Mouse (Mus musculus) neural tube, embryonic 15.5 days (tissue): ENCODE measurements at regions not wholly inside any gene's neighbourhood (a gene's known extent, or its start where the extent isn't known, plus 50 kb on each side); places are given as distances from the start of the nearest gene placed in this dataset.

ENCODE experiments used
- ATAC-seq: fragments of 200-750 bp; cut with Nextera tagmentation; 2 replicates; pipeline ENCODE4 v1.8.0; 2017; ENCODE audit warnings: mild to moderate bottlenecking, moderate TSS enrichment, moderate library complexity; ENCODE audit not compliant: low FRiP score
- H3K27ac ChIP-seq: fragments of 300-500 bp; sonication (generic); replicated peaks from 2 replicates; pipeline ENCODE4 v1.5.1; 2015; ENCODE audit warnings: mild to moderate bottlenecking, inconsistent platforms
- H3K27me3 ChIP-seq: fragments of 300-500 bp; sonication (generic); replicated peaks from 2 replicates; pipeline ENCODE4 v1.6.1; 2015; ENCODE audit warnings: inconsistent platforms
- H3K36me3 ChIP-seq: fragments of 300-500 bp; sonication (generic); 2 replicates; pipeline ENCODE4 v1.6.1; 2015; ENCODE audit warnings: inconsistent platforms
- H3K4me1 ChIP-seq: fragments of 300-500 bp; sonication (generic); 2 replicates; pipeline ENCODE4 v1.6.1; 2015; ENCODE audit warnings: inconsistent platforms
- H3K4me2 ChIP-seq: fragments of 300-500 bp; sonication (generic); 2 replicates; pipeline ENCODE4 v1.6.1; 2015; ENCODE audit warnings: inconsistent platforms, mild to moderate bottlenecking, moderate library complexity
- H3K4me3 ChIP-seq: fragments of 300-500 bp; sonication (generic); replicated peaks from 2 replicates; pipeline ENCODE4 v1.5.1; 2015; ENCODE audit warnings: mild to moderate bottlenecking, inconsistent platforms
- H3K9ac ChIP-seq: fragments of 300-500 bp; sonication (generic); replicated peaks from 2 replicates; pipeline ENCODE4 v1.6.1; 2015; ENCODE audit warnings: mild to moderate bottlenecking, inconsistent platforms
- H3K9me3 ChIP-seq: fragments of 300-500 bp; sonication (generic); replicated peaks from 2 replicates; pipeline ENCODE4 v1.6.1; 2016; ENCODE audit warnings: inconsistent platforms
- WGBS: fragments of 180-500 bp; shearing (Covaris S2); methylation state at CpG from one replicate; pipeline ENCODE4 v1.1.7; 2015; ENCODE audit warnings: mixed read lengths; 5-methylcytosine and 5-hydroxymethylcytosine counted together

DNA sequence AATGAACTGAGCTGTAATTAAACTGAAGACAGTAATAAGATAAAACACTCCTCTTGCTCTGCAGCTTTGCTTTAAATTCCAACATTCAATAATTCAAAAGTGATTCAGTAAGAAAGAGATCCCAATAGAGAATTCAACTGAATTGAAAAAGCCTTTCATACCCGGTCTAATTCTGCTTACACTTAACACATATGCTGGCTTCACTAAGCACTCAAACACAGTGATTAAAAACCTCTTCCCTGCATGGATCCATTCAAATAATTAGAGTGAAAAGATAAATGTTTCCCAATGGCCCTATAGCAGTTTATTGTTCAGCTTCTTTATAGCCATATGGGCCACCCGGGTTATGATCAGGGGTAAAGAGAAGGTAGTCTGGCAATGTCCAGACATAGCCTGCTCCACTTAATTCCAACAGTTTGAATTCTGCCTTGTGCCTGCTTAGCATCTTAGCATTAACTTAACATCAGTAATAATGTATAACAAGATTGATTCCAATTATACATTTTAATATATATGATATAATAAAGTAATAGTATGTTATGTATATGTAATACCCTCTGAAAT lies 659.9 kb upstream of the Kcnd2 start:
- Histone ChIP-seq H3K27me3 (no peaks in the 10 kb centered on the region), H3K4me1 (no peaks in the 10 kb centered on the region), H3K27ac (no peak overlapping the region), H3K4me3 (no peak overlapping the region), H3K9me3 (no peaks in the 10 kb centered on the region), H3K36me3 (no peaks in the 10 kb centered on the region), H3K9ac (no peak overlapping the region), H3K4me2 (no peak overlapping the region)
- ATAC-seq: peak; percentile 76
- WGBS: 27% methylated on average over 2 of the region's 2 CpGs

DNA sequence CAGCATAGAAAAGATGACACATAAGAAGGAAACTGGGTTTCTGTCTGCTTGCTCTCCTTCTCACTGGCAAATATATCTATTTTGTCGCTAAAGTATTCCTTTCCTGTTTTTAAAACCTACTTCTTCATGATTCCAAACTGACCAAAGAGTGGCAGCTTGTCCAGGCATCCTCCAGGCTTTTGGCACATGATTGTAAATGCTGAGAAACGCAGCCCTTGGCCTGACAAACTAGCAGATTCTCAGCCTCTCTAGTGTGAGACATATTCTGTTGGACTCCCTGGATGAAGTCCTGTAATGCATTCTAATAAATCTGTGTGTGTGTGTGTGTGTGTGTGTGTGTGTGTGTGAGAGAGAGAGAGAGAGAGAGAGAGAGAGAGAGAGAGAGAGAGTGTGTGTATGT lies 642.7 kb upstream of the Kcnd2 start:
- Histone ChIP-seq H3K9me3 (no peaks in the 10 kb centered on the region), H3K4me2 (no peak overlapping the region), H3K4me1 (no peaks in the 10 kb centered on the region), H3K4me3 (no peak overlapping the region), H3K27ac (no peak overlapping the region), H3K9ac (no peak overlapping the region), H3K27me3 (no peaks in the 10 kb centered on the region), H3K36me3 (no peaks in the 10 kb centered on the region)
- no peak for ATAC-seq
- WGBS: 82% methylated on average over 2 of the region's 2 CpGs

GRCm38 (mm10) chr6:20574734-20575133 lies 640.6 kb upstream of the Kcnd2 start:
- no peak overlapping the region for H3K9ac ChIP-seq
- H3K27ac ChIP-seq: no peak overlapping the region
- H3K4me2 ChIP-seq: no peak overlapping the region
- 83% methylated on average over 3 of the region's 3 CpGs for WGBS
- no peak overlapping the region for H3K4me3 ChIP-seq
- no peak for ATAC-seq
- no peaks in the 10 kb centered on the region for H3K9me3 ChIP-seq
- no peaks in the 10 kb centered on the region for H3K36me3 ChIP-seq
- no peaks in the 10 kb centered on the region for H3K27me3 ChIP-seq
- no peaks in the 10 kb centered on the region for H3K4me1 ChIP-seq

DNA sequence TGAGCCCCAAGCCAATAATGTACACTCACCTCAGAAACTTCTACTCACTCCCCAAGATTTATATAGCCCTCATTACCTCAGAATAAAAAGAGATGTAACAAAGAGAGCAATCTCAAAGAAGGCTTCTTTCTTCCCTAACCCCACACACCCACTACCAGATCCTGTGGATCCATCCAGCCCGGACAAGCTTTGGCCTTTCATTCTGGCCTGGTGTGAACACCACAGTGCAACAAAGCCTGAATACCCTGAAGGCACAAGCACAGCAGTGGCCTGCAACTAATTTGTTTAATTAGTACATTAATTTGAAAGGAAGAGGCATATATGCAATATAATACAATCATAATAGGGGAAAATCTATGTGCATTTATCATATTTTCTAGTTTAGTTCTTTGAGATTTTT lies 616.5 kb upstream of the Kcnd2 start:
- no peaks in the 10 kb centered on the region for H3K36me3 ChIP-seq
- 44% methylated on average over 1 of the region's 1 CpGs for WGBS
- H3K27ac ChIP-seq: no peak overlapping the region
- no peak for ATAC-seq
- H3K9me3 ChIP-seq: no peaks in the 10 kb centered on the region
- no peak overlapping the region for H3K4me2 ChIP-seq
- H3K4me1 ChIP-seq: no peaks in the 10 kb centered on the region
- no peak overlapping the region for H3K9ac ChIP-seq
- H3K27me3 ChIP-seq: no peaks in the 10 kb centered on the region
- H3K4me3 ChIP-seq: no peak overlapping the region

GRCm38 (mm10) chr6:20604170-20604569 lies 611.1 kb upstream of the Kcnd2 start:
- WGBS: 81% methylated on average over 2 of the region's 2 CpGs
- H3K4me2 ChIP-seq: no peak overlapping the region
- no peaks in the 10 kb centered on the region for H3K9me3 ChIP-seq
- ATAC-seq: no peak
- no peak overlapping the region for H3K27ac ChIP-seq
- H3K4me1 ChIP-seq: no peaks in the 10 kb centered on the region
- no peaks in the 10 kb centered on the region for H3K36me3 ChIP-seq
- H3K4me3 ChIP-seq: no peak overlapping the region
- no peaks in the 10 kb centered on the region for H3K27me3 ChIP-seq
- no peak overlapping the region for H3K9ac ChIP-seq

GRCm38 (mm10) chr6:20620476-20620875 lies 594.8 kb upstream of the Kcnd2 start:
- Histone ChIP-seq H3K4me1 (no peaks in the 10 kb centered on the region), H3K4me2 (no peak overlapping the region), H3K27me3 (no peaks in the 10 kb centered on the region), H3K9ac (no peak overlapping the region), H3K4me3 (no peak overlapping the region), H3K27ac (no peak overlapping the region), H3K36me3 (no peaks in the 10 kb centered on the region), H3K9me3 (no peaks in the 10 kb centered on the region)
- WGBS: 51% methylated on average over 1 of the region's 1 CpGs
- ATAC-seq: no peak

- Histone ChIP-seq H3K4me1 (no peaks in the 10 kb centered on the region), H3K36me3 (no peaks in the 10 kb centered on the region), H3K27ac (no peak overlapping the region), H3K27me3 (no peaks in the 10 kb centered on the region), H3K9ac (no peak overlapping the region), H3K4me2 (no peak overlapping the region), H3K4me3 (no peak overlapping the region), H3K9me3 (no peaks in the 10 kb centered on the region)
- ATAC-seq: no peak
- 79% methylated on average over 3 of the region's 3 CpGs for WGBS
These were observed 588.9 kb upstream of the Kcnd2 start for GRCm38 (mm10) chr6:20626382-20626781.

- WGBS: 75% methylated on average over 1 of the region's 1 CpGs
- no peak for ATAC-seq
- H3K4me2 ChIP-seq: no peak overlapping the region
These were observed 588.2 kb upstream of the Kcnd2 start for GRCm38 (mm10) chr6:20627071-20627470.

GRCm38 (mm10) chr6:20640301-20640700 lies 575.0 kb upstream of the Kcnd2 start:
- Histone ChIP-seq H3K27me3 (no peaks in the 10 kb centered on the region), H3K27ac (no peak overlapping the region), H3K36me3 (no peaks in the 10 kb centered on the region), H3K4me3 (no peak overlapping the region), H3K9ac (no peak overlapping the region), H3K4me1 (no peaks in the 10 kb centered on the region), H3K4me2 (no peak overlapping the region), H3K9me3 (no peaks in the 10 kb centered on the region)
- 93% methylated on average over 3 of the region's 3 CpGs for WGBS
- no peak for ATAC-seq

More at GRCm38 (mm10) chr6:20627071-20627470, 588.2 kb upstream of the Kcnd2 start:
- H3K36me3 ChIP-seq: no peaks in the 10 kb centered on the region
- H3K4me3 ChIP-seq: no peak overlapping the region
- H3K9ac ChIP-seq: no peak overlapping the region
- H3K27ac ChIP-seq: no peak overlapping the region
- H3K27me3 ChIP-seq: no peaks in the 10 kb centered on the region
- H3K4me1 ChIP-seq: no peaks in the 10 kb centered on the region
- no peaks in the 10 kb centered on the region for H3K9me3 ChIP-seq

DNA sequence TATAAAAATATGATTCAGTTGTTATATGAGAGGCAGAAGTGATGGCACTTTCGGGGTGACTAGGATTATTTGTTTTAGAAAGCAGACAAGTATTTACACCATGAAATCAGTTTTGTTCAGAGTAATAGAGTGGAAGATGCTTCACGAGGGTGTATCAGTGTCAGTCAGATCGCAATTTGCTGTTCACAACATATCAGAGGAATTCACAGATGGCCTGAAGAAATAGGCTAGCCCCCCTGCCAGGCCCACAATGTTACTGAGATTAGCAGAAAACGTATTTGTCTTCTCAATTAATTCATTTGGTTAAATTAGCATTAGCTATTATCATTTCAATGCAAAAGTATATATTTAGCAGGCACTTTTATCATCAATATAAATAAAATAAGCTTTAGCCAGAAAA lies 573.9 kb upstream of the Kcnd2 start:
- no peaks in the 10 kb centered on the region for H3K4me1 ChIP-seq
- ATAC-seq: no peak
- H3K9ac ChIP-seq: no peak overlapping the region
- H3K9me3 ChIP-seq: no peaks in the 10 kb centered on the region
- 48% methylated on average over 4 of the region's 4 CpGs for WGBS
- no peaks in the 10 kb centered on the region for H3K36me3 ChIP-seq
- no peak overlapping the region for H3K4me3 ChIP-seq
- no peak overlapping the region for H3K4me2 ChIP-seq
- no peaks in the 10 kb centered on the region for H3K27me3 ChIP-seq
- H3K27ac ChIP-seq: no peak overlapping the region

DNA sequence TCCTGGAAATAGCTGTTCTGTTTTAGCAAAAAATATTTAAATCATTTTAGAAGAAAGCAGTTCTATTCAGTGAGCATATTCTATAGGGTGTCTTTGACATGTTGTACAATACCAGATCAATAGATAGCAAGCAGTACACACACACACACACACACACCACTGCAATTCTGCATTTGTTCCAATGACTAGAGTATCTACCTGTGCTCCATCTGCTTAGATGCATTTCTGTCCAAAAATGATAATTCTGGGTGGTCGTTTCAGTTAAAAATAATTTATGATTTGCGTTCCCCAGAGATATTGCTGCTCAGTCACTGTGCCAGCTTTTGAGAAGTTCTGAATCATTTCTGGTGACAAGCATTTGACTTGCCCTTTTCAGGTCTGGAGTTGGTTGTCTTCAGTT lies 573.5 kb upstream of the Kcnd2 start:
- 75% methylated on average over 2 of the region's 2 CpGs for WGBS
- Histone ChIP-seq H3K9ac (no peak overlapping the region), H3K36me3 (no peaks in the 10 kb centered on the region), H3K9me3 (no peaks in the 10 kb centered on the region), H3K4me2 (no peak overlapping the region), H3K27me3 (no peaks in the 10 kb centered on the region), H3K27ac (no peak overlapping the region), H3K4me3 (no peak overlapping the region), H3K4me1 (no peaks in the 10 kb centered on the region)
- no peak for ATAC-seq

- no peaks in the 10 kb centered on the region for H3K36me3 ChIP-seq
- no peak overlapping the region for H3K9ac ChIP-seq
- no peaks in the 10 kb centered on the region for H3K27me3 ChIP-seq
- no peaks in the 10 kb centered on the region for H3K9me3 ChIP-seq
- ATAC-seq: no peak
- H3K4me3 ChIP-seq: no peak overlapping the region
- 97% methylated on average over 1 of the region's 1 CpGs for WGBS
- no peak overlapping the region for H3K4me2 ChIP-seq
- H3K4me1 ChIP-seq: no peaks in the 10 kb centered on the region
- no peak overlapping the region for H3K27ac ChIP-seq
These were observed 558.3 kb upstream of the Kcnd2 start for GRCm38 (mm10) chr6:20657042-20657441.

DNA sequence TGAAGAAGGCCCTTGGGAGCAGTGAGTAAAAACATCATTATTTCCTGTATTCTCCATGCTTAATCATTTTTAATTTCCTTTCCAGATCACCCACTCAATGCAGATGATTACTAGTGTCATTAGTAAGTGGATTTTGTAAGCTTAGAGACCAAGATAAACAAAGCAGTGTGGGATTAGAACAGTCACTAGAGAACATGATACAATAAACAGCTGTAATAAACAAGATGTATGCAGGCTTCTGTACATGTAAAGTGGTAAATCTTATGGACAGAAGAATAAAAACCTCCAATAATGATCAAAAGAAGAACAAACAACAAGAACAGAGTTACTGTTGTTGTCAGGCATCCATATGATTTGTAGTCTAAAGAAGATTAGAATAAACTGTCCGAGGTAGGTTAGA lies 542.1 kb upstream of the Kcnd2 start:
- WGBS: 48% methylated on average over 1 of the region's 1 CpGs
- no peak for ATAC-seq
- no peaks in the 10 kb centered on the region for H3K4me1 ChIP-seq
- no peak overlapping the region for H3K4me2 ChIP-seq
- no peak overlapping the region for H3K27ac ChIP-seq
- H3K9ac ChIP-seq: no peak overlapping the region
- no peaks in the 10 kb centered on the region for H3K36me3 ChIP-seq
- H3K27me3 ChIP-seq: no peaks in the 10 kb centered on the region
- H3K9me3 ChIP-seq: no peaks in the 10 kb centered on the region
- H3K4me3 ChIP-seq: no peak overlapping the region
